In genomic region chr10:58601431-58601901, GRCm38 (mm10) we compare ENCODE assay signal across 9 mouse cellular contexts.
DNase-seq lines count a peak whose midpoint lies in the region; ATAC-seq lines count a peak whose summit lies in the region.
"Had no signal": no experiment of that assay in that cellular context is flagged by ENCODE, and none has a peak within 500 bp of the region (broad histone marks: within the 10 kb centered on the region; RNA-seq: fewer than 3 reads in every experiment).

No protein-coding gene starts in this region.

- no peak overlapping the region for H3K4me3 ChIP-seq in forebrain, embryonic 13.5 days
- H3K4me3 ChIP-seq in neural tube, embryonic 15.5 days (replicated peaks), result no peak overlapping the region
- H3K4me3 ChIP-seq: heart, embryonic 13.5 days had no signal

- no peaks in the 10 kb centered on the region for H3K27me3 ChIP-seq in forebrain, embryonic 13.5 days
- no peaks in the 10 kb centered on the region for H3K27me3 ChIP-seq in neural tube, embryonic 15.5 days (replicated peaks)
- H3K27me3 ChIP-seq: heart, embryonic 13.5 days; megakaryocyte, embryonic 14.5 days had no signal

- ATAC-seq in forebrain, embryonic 13.5 days, result peak; percentile 83
- peak; percentile 68 for ATAC-seq in neural tube, embryonic 15.5 days (ENCODE audit: low FRiP score)
- ATAC-seq in granulocyte monocyte progenitor cell, adult 5-6 weeks (replicated peaks; ENCODE audit: poor library complexity, severe bottlenecking), result no peak

- H3K4me1 ChIP-seq in forebrain, embryonic 13.5 days, result peaks cover 17% of the 10 kb centered on the region
- peaks cover 13% of the 10 kb centered on the region for H3K4me1 ChIP-seq in neural tube, embryonic 15.5 days
- H3K4me1 ChIP-seq: megakaryocyte, embryonic 14.5 days had no signal

- 3% methylated on average over 6 of the region's 6 CpGs for WGBS in forebrain, embryonic 13.5 days
- WGBS in neural tube, embryonic 15.5 days, result 8% methylated on average over 6 of the region's 6 CpGs

- H3K4me2 ChIP-seq in forebrain, embryonic 13.5 days, result peak overlapping the region; percentile 9; the same call in 1 of the 2 replicates
- no peak overlapping the region for H3K4me2 ChIP-seq in neural tube, embryonic 15.5 days
- H3K4me2 ChIP-seq: heart, embryonic 13.5 days had no signal

- no peaks in the 10 kb centered on the region for H3K9me3 ChIP-seq in forebrain, embryonic 13.5 days (replicated peaks)
- no peaks in the 10 kb centered on the region for H3K9me3 ChIP-seq in neural tube, embryonic 15.5 days (replicated peaks)
- H3K9me3 ChIP-seq: heart, embryonic 13.5 days had no signal

- H3K27ac ChIP-seq in forebrain, embryonic 13.5 days, result peak overlapping the region; percentile 80
- peak overlapping the region; percentile 76 for H3K27ac ChIP-seq in neural tube, embryonic 15.5 days (replicated peaks)
- H3K27ac ChIP-seq: heart, embryonic 13.5 days had no signal

- H3K36me3 ChIP-seq in forebrain, embryonic 13.5 days (ENCODE audit: poor library complexity, severe bottlenecking), result no peaks in the 10 kb centered on the region
- no peaks in the 10 kb centered on the region for H3K36me3 ChIP-seq in neural tube, embryonic 15.5 days
- H3K36me3 ChIP-seq: heart, embryonic 13.5 days had no signal

- 0 out of 2 replicates have a peak overlapping the region, but pooled peaks have one; percentile 23 for H3K9ac ChIP-seq in forebrain, embryonic 13.5 days
- no peak overlapping the region for H3K9ac ChIP-seq in neural tube, embryonic 15.5 days (replicated peaks)
- H3K9ac ChIP-seq: heart, embryonic 13.5 days had no signal

- DNase-seq in urinary bladder, postnatal 14 days (ENCODE audit: low spot score), result peak; percentile 32
- DNase-seq in urinary bladder, adult 2 months (ENCODE audit: low spot score), result no peak
- DNase-seq in layer of hippocampus, adult 9-11 months, result peak; percentile 57
- DNase-seq in spleen, adult 18-20 months, result no peak

Comparison
In these comparisons a context has a peak if more than half of its experiments do, and no peak if none do; other contexts are left out.
1. DNase-seq: peak in urinary bladder, postnatal 14 days (single experiment) and layer of hippocampus, adult 9-11 months (single experiment); none in urinary bladder, adult 2 months (single experiment) and spleen, adult 18-20 months (0 of 2).